Mouse (Mus musculus): ENCODE results near the gene Ms4a18. TPM values are rescaled to one million over a fixed set of nuclear protein-coding genes. Genes with fewer than 3 reads are reported as not detected.
"Not testable (repeated sequence)": the region's sequence is repeated elsewhere in the genome, so short reads cannot be mapped to it uniquely, and the experiment has no call there.

Gene Ms4a18
- not detected for polyA plus RNA-seq (2021)

GRCm38 (mm10) chr19:11017891-11018290, at the start of gene Ms4a18:
Gene Ms4a18 (minus strand): TSS chr19:11018031.
- ATAC-seq (no peak), DNase-seq (ENCODE audit: low read depth, low spot score) (no peak)
- in situ Hi-C loops (cut with MboI; ENCODE audit: low pct_unique_long_range_greater_than_20kb) = no loop called here
- H3K27me3 ChIP-seq = peaks cover 21% of the 10 kb centered on the region
- no peak for TF ChIP-seq CTCF (IDR thresholded peaks at IDR 0.05)
- ChIA-PET CTCF (no interaction called here), POLR2A (no interaction called here)

GRCm38 (mm10) chr19:11065202-11065875, 47.5 kb upstream of the Ms4a18 start:
- CTCF ChIA-PET = no interaction called here
- in situ Hi-C loops (cut with MboI; ENCODE audit: low pct_unique_long_range_greater_than_20kb) = no loop called here

GRCm38 (mm10) chr19:11060900-11061299, 43.1 kb upstream of the Ms4a18 start:
- ChIA-PET CTCF (interaction anchor here (0.7 kb wide), 1 partner anchor 40 kb away, joined by 3 read pairs; no protein-coding TSS in a partner anchor), POLR2A (no interaction called here)
- TF ChIP-seq CTCF (IDR thresholded peaks at IDR 0.05) = no peak
- ATAC-seq (no peak), DNase-seq (ENCODE audit: low read depth, low spot score) (no peak)
- in situ Hi-C loops (cut with MboI; ENCODE audit: low pct_unique_long_range_greater_than_20kb) = no loop called here
- peaks cover 33% of the 10 kb centered on the region for H3K27me3 ChIP-seq

More at GRCm38 (mm10) chr19:11065202-11065875, 47.5 kb upstream of the Ms4a18 start:
- DNase-seq (ENCODE audit: low read depth, low spot score) = no peak
- POLR2A ChIA-PET = no interaction called here
- no peak for TF ChIP-seq CTCF (IDR thresholded peaks at IDR 0.05)
- ATAC-seq = no peak
- H3K27me3 ChIP-seq = peaks cover 57% of the 10 kb centered on the region

- ChIA-PET CTCF (no interaction called here), POLR2A (no interaction called here)
- no peak for ATAC-seq
These were observed 42.1 kb upstream of the Ms4a18 start for GRCm38 (mm10) chr19:11059967-11060366.

GRCm38 (mm10) chr19:11055700-11056099, 37.9 kb upstream of the Ms4a18 start:
- POLR2A ChIA-PET; ATAC-seq; CTCF ChIA-PET; DNase-seq (ENCODE audit: low read depth, low spot score); in situ Hi-C loops (cut with MboI; ENCODE audit: low pct_unique_long_range_greater_than_20kb): not testable (repeated sequence)
- peaks cover 19% of the 10 kb centered on the region for H3K27me3 ChIP-seq

More at GRCm38 (mm10) chr19:11059967-11060366, 42.1 kb upstream of the Ms4a18 start:
- TF ChIP-seq CTCF (IDR thresholded peaks at IDR 0.05) = no peak
- peaks cover 26% of the 10 kb centered on the region for H3K27me3 ChIP-seq
- in situ Hi-C loops (cut with MboI; ENCODE audit: low pct_unique_long_range_greater_than_20kb) = no loop called here
- no peak for DNase-seq (ENCODE audit: low read depth, low spot score)

- DNase-seq (ENCODE audit: low read depth, low spot score) (no peak), ATAC-seq (peak; percentile 21)
- no peak for TF ChIP-seq CTCF (IDR thresholded peaks at IDR 0.05)
- ChIA-PET CTCF (no interaction called here), POLR2A (no interaction called here)
- in situ Hi-C loops (cut with MboI; ENCODE audit: low pct_unique_long_range_greater_than_20kb) = no loop called here
- peaks cover 16% of the 10 kb centered on the region for H3K27me3 ChIP-seq
These were observed 35.4 kb upstream of the Ms4a18 start for GRCm38 (mm10) chr19:11053277-11053676.

- in situ Hi-C loops (cut with MboI; ENCODE audit: low pct_unique_long_range_greater_than_20kb) = no loop called here
- DNase-seq (ENCODE audit: low read depth, low spot score) (no peak), ATAC-seq (peak; percentile 62)
- H3K27me3 ChIP-seq = peaks cover 16% of the 10 kb centered on the region
- no peak for TF ChIP-seq CTCF (IDR thresholded peaks at IDR 0.05)
- ChIA-PET CTCF (no interaction called here), POLR2A (no interaction called here)
These were observed 35.0 kb upstream of the Ms4a18 start for GRCm38 (mm10) chr19:11052877-11053276.

GRCm38 (mm10) chr19:11050286-11050685, 32.5 kb upstream of the Ms4a18 start:
- no peak for DNase-seq (ENCODE audit: low read depth, low spot score)
- ATAC-seq = no peak
- in situ Hi-C loops (cut with MboI; ENCODE audit: low pct_unique_long_range_greater_than_20kb) = no loop called here
- POLR2A ChIA-PET = no interaction called here
- no peak for TF ChIP-seq CTCF (IDR thresholded peaks at IDR 0.05)
- CTCF ChIA-PET = interaction anchor here (1.0 to 1.3 kb wide), 2 partner anchors 17 to 234 kb away, joined by 3 to 6 read pairs; no protein-coding TSS in a partner anchor
- H3K27me3 ChIP-seq = peaks cover 20% of the 10 kb centered on the region

GRCm38 (mm10) chr19:11049426-11049825, 31.6 kb upstream of the Ms4a18 start:
- ATAC-seq (no peak), DNase-seq (ENCODE audit: low read depth, low spot score) (no peak)
- ChIA-PET POLR2A (no interaction called here), CTCF (interaction anchor here (1.0 kb wide), 1 partner anchor 235 kb away, joined by 3 read pairs; no protein-coding TSS in a partner anchor)
- peaks cover 20% of the 10 kb centered on the region for H3K27me3 ChIP-seq
- TF ChIP-seq CTCF (IDR thresholded peaks at IDR 0.05) = no peak
- in situ Hi-C loops (cut with MboI; ENCODE audit: low pct_unique_long_range_greater_than_20kb) = no loop called here

GRCm38 (mm10) chr19:11048503-11048902, 30.7 kb upstream of the Ms4a18 start:
- DNase-seq (ENCODE audit: low read depth, low spot score) = no peak
- ChIA-PET CTCF (no interaction called here), POLR2A (no interaction called here)
- H3K27me3 ChIP-seq = peaks cover 16% of the 10 kb centered on the region
- in situ Hi-C loops (cut with MboI; ENCODE audit: low pct_unique_long_range_greater_than_20kb) = no loop called here
- ATAC-seq = no peak
- TF ChIP-seq CTCF (IDR thresholded peaks at IDR 0.05) = no peak

GRCm38 (mm10) chr19:11048009-11048408, 30.2 kb upstream of the Ms4a18 start:
- in situ Hi-C loops (cut with MboI; ENCODE audit: low pct_unique_long_range_greater_than_20kb) = no loop called here
- ATAC-seq = no peak
- ChIA-PET POLR2A (no interaction called here), CTCF (no interaction called here)
- peaks cover 16% of the 10 kb centered on the region for H3K27me3 ChIP-seq
- TF ChIP-seq CTCF (IDR thresholded peaks at IDR 0.05) = no peak
- no peak for DNase-seq (ENCODE audit: low read depth, low spot score)
